In the genomic region with DNA sequence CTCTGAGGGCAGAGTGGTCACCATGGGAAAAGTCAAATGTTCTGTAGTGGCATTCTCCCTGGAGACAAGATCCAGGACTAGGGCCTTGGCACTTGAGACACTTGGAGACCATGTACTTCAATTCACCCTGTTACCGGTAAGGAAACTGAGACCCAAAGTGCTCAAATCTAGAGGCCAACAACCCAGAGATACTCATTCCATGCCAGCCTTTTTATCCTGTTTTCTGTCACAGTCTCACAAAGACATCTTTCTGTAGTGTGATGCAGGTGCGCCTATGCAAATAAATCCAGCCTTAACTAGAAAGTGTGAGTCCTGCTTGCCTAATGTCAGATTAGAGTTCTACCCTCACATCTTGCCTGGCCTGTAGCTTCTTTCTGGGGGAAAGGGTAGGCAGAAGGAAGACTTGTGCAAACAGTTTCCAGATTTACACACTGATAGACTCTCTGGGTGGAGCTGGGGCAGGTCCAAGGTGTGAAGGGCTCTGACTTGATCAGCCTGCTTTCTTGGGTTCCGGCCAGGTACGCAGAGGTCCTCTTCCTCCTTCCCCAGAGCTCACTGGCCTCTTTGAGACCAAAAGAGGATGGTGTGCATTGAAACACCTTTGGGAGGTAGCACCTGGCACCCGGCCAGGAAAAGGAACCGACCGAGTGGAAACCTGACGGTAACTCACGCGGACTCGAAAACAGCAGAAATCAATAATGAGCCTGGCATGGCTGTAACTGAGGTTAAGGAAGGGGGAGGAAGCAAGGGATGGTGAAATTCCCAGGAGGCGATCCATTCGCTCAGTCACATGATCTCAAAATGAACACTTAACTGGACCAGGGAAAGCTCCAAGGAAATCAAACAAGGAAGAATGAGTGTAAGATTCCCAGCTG, we compare ENCODE assay signal across 8 mouse cellular contexts. TPM values are rescaled to one million over a fixed set of nuclear protein-coding genes. Genes with fewer than 3 reads are reported as not detected.
DNase-seq lines count a peak whose midpoint lies in the region; ATAC-seq lines count a peak whose summit lies in the region.

No protein-coding gene starts in this region.

- H3K4me1 ChIP-seq in limb, embryonic 13.5 days = peaks cover 13% of the 10 kb centered on the region

- no peaks in the 10 kb centered on the region for H3K9me3 ChIP-seq in limb, embryonic 13.5 days

- H3K4me2 ChIP-seq in limb, embryonic 13.5 days (replicated peaks) = peak overlapping the region; percentile 46

- WGBS in limb, embryonic 13.5 days = 42% methylated on average over 13 of the region's 13 CpGs

- no peak overlapping the region for H3K9ac ChIP-seq in limb, embryonic 13.5 days

- H3K27ac ChIP-seq in limb, embryonic 13.5 days = no peak overlapping the region

- H3K36me3 ChIP-seq in limb, embryonic 13.5 days = no peaks in the 10 kb centered on the region

- H3K27me3 ChIP-seq in limb, embryonic 13.5 days = 0 out of 2 replicates have a peak, but pooled peaks cover 2% of the 10 kb centered on the region

- H3K4me3 ChIP-seq in limb, embryonic 13.5 days = no peak overlapping the region

- no peak for ATAC-seq in cerebellum, adult (ENCODE audit: insufficient number of reproducible peaks, low FRiP score, low TSS enrichment)
- ATAC-seq in limb, embryonic 13.5 days (ENCODE audit: low FRiP score, low read depth) = no peak
- ATAC-seq in megakaryocyte progenitor cell, adult 5-6 weeks (replicated peaks; ENCODE audit: poor library complexity) = no peak

- DNase-seq in cerebellum, adult 11 months = peak; percentile 59
- peak; percentile 87 to 88 for DNase-seq in cerebellum, postnatal 10 days
- DNase-seq in skeletal muscle tissue, adult 2 months (ENCODE audit: low read depth, low spot score) = peak; percentile 54
- DNase-seq in embryo, embryonic 10.5 days (ENCODE audit: low spot score) = no peak
- no peak for DNase-seq in B cell, adult 2 months

RNA-seq across cellular contexts. Expression of a gene that starts 13.2 kb away (rescaled TPM):
- 78.4 and 81.8 TPM in 2 replicates for polyA plus RNA-seq in limb, embryonic 13.5 days (2015; fragmentation: Nextera tagmentation; extraction: Ambion mirVana)
- 62.6 and 71.6 TPM in 2 replicates for total RNA-seq in megakaryocyte progenitor cell, adult 5-6 weeks (2015)
- total RNA-seq in megakaryocyte progenitor cell, adult 5-6 weeks (2017) = 43.6 and 48.9 TPM in 2 replicates

Comparison
In these comparisons a context has a peak if more than half of its experiments do, and no peak if none do; other contexts are left out.
1. DNase-seq: peak in cerebellum, adult 11 months (single experiment), cerebellum, postnatal 10 days (2 of 2) and skeletal muscle tissue, adult 2 months (single experiment); none in embryo, embryonic 10.5 days (single experiment) and B cell, adult 2 months (0 of 2).